Mouse (Mus musculus) ZHBTc4 (cell line): ENCODE data around the gene D430041D05Rik.

Source experiments
- DNase-seq: peaks from one replicate; pipeline ENCODE4 v3.0.0-alpha.2; 2011; ENCODE audit warnings: low read depth, low spot score

Gene D430041D05Rik

GRCm38 (mm10) chr2:104157831-104158230, 253.0 kb downstream of the D430041D05Rik start:
- DNase-seq, result no peak

DNA sequence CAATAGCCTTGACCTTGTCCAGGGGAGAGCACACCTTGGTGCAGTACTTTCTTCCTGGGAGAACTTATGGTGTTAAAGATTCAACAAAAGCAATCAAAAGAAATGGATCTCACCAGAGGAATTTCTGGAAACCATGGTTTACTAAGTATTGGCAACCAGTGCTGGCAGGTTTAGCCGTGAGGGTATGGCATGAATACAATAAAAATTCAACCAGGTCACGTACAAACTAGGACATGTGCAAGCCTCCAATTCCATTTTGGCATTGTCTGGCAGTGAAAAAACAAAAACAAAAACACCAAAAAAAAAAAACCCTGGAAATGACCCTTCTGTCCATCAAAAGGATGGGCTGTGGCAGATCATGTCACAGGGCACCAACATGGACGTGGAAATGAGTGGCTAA, 256.9 kb downstream of the D430041D05Rik start:
- no peak for DNase-seq

- no peak for DNase-seq
These were observed 257.5 kb downstream of the D430041D05Rik start for GRCm38 (mm10) chr2:104153345-104153744.

DNA sequence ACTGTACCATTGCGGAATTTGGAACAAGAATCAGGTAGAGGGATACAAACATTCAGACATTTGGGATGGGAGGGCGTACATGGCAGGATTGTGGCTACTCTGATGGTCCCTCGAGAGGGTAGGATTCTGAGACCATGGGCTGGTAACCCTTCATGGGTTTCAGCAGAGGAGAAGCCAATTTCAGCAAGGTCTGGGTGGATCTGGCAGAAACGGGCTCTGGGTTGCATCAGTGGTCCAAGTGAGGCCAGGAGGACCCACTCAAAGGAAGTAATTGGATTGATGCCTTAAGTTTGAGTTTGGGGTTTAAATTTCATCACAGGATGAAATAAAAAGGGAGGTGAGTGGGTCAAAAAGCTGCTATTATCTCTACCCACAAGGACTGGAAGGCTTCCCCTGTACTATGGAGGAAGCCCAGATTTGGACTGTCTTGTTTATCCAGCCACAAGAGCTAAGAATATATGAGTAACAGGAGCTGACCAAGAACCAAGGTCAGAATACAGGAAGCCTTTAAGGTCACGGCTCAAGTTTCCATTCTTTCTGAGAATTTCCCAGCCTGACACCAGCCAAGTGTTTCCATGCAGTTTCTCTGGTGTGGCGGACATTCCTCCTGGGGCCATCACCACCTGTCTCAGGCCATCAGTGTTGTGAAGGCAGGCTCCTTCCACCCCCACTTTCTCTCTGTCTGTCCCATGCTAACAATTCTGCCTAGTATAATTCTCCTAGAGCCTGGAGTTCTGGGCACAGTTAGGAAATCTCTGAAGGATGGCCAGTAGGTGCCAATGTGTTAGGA, 260.0 kb downstream of the D430041D05Rik start:
- no peak for DNase-seq

GRCm38 (mm10) chr2:104147910-104148561, 262.8 kb downstream of the D430041D05Rik start:
- no peak for DNase-seq

GRCm38 (mm10) chr2:104145983-104146382, 264.8 kb downstream of the D430041D05Rik start:
- peak; percentile 94 for DNase-seq

DNA sequence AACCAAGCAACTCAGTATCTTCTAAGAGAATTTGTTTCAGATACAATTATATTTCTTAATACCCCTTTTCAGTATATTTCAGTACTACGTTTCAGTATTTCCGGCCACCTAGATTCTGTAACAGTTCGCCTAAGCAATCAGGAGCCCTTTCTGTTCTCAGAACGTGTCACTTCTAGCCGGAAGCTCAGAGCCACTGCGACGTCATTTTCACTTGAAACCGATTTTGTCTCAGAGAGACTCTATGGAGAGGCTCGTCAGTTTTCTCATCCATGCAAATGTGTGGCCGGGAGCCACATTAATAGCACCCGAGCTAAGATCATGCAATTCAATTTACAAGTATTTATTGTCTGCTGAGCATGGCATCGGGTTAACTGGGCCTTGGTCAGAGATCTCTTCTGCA, 266.8 kb downstream of the D430041D05Rik start:
- DNase-seq, result no peak

- no peak for DNase-seq
These were observed 268.7 kb downstream of the D430041D05Rik start for GRCm38 (mm10) chr2:104142140-104142539.

DNA sequence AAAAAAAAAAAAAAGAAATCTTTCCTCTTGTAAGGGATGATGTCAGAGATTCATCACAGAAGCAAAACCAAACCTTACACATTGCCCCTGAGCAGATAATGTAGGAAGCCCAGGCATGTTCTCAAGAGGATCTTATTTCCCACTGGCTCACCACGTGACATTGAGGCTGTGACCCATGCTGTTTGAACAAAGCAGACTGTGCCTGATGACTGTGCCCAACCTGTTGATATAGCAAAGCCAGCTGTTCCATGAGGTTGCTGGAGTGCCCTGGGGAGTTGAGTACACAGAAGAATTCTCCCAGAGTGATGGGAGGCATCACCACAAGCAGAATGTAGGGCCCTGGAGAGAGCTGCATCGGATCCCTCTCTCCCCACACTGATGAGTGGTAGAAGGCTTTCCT, 274.9 kb downstream of the D430041D05Rik start:
- no peak for DNase-seq

DNA sequence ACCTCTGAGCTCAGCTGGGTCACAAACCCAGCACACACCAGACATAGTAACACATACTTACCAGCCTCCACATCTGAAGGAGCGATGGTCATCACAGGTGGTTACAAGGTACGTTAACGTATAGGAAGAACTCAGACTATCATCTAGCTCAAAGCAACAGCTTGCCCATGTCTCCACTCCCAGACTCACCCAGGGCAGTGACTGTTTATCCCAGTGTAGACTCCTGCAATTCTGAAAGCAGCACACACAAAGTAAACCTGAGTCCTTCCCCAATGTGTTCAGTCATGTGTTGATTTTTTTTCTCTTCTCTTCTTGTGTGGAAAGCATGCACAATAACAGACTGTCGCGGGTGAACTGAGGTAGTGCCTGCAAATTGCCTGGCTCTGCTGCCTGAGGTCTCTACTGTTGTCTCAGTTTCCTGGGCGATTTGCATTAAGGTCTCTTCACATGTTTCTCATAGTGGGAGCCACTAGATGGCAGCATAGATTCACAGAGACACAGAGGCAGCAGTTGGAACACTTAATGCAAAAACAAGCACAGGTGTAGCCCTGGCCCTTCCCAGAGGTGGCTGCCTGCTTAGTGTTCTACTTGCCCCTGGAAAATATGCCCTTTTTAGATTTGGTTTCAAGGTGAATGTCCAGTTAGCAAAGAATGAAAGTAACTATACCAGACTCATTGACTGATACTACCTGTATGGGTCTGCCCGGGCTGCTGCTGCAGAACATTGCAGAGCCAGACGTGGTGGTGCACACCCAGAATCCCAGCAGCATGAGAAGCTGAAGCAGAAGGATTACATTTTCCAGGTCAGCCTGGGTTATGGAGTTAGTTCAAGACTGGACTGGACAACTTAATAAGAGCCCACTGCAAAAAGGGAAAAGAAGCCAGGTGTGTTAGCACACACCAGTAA, 276.4 kb downstream of the D430041D05Rik start:
- DNase-seq, result peak; percentile 92

DNA sequence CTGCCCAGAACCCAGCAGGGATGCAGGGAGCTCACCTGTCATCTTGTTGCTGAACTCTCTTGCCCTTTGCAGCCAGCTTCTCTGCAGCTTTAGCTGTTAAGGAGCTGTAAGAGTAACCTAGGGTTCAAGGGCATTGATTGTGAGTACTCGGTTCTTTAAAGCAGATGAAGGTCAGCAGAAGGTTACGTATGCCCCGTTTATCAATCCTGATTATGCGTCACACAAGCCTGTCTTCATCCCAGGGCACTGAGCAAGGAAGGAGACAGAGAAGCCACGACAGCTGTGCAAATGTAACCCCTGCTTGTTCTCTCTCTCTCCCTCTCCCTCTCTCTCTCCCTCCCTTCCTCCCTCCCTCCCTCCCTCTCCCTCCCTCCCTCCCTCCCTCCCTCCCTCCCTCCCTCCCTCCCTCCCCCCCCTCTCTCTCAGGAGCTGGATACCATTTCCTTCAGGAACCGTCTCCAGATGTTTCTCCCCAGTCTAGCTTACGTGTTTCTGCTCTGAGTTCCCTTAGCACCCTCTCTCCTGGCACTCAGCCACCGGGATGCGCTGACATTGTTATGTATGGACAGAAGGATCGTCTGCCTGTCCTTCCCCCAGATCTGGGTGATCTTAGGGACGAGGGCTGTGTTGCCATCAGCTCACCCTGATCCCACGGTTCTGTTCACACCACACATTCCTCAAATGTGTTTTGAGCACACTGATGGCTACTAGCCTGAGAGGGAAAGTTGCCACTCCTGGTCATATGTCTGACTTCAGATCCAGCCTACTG, 277.6 kb downstream of the D430041D05Rik start:
- peak; percentile 35 for DNase-seq

GRCm38 (mm10) chr2:104132266-104132859, 278.4 kb downstream of the D430041D05Rik start:
- no peak for DNase-seq

DNA sequence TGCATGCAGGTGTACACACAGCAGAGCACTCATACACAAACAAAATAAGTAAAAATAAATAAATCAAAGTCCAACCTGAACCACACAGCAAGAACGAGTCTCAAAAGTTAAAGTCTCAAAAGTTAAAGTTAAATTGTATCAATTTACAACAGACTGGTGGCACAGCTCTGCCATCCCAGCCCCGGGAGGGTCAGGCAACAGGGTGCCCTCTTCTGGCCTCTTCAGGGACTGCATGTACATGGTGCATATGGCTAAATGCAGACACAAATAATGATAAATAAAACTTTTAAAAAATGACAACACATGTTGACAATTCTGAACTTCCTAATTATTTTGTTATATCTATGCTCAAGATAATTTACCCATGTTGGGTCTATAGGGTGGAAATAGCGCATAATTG, 279.8 kb downstream of the D430041D05Rik start:
- no peak for DNase-seq

- DNase-seq, result no peak
These were observed 280.6 kb downstream of the D430041D05Rik start for GRCm38 (mm10) chr2:104130165-104130564.

GRCm38 (mm10) chr2:104128803-104129531, 281.8 kb downstream of the D430041D05Rik start:
- DNase-seq, result no peak

DNA sequence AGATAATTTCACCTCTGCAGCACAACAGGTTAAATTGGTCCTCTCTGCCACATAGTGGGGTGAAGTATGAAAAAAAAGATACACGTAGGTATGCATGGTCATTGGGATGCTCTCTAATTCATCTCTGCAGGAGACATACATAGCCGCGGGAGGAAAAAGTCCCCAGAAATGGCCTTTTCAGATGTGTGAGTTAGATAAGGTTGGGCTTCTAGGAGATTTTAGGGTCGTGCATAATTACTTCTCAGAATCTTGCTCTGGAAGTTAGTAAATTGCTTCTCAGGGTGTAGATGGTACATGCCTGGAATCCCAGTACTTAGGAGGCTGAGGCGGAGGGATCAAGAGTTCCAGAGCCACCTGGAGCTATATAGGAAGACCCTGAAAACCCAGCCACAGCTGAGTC, 286.7 kb downstream of the D430041D05Rik start:
- DNase-seq, result no peak

DNA sequence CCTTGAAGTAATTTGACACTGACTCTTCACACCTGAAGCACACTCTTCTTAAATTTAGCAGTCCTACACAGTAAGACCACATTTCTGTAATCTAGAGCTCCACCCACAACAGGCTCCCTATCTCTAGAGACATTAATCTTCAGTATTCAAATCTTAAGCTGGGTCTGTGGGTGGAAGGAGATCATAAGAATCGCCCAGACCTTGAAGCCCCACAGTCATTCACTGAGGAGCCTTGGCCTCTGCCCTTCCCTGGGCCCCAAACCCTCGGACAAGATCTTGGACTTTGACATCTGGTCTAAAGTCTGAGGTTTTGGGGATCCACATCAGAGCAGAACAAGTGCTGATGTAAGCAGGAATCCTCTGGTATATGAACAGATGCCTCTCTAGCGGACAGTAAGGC, 287.3 kb downstream of the D430041D05Rik start:
- DNase-seq, result no peak

GRCm38 (mm10) chr2:104122505-104123378, 288.1 kb downstream of the D430041D05Rik start, which contains the start of gene A930018P22Rik:
Gene A930018P22Rik, plus strand, starts transcription at chr2:104122769.
- peak; percentile 97 for DNase-seq
